Mouse (Mus musculus): ENCODE data around the gene Hmg20a.

- TF ChIP-seq CTCF (IDR thresholded peaks at IDR 0.05; ENCODE audit: low read depth, low read length) (no peak), POLR2A (IDR thresholded peaks at IDR 0.05; ENCODE audit: extremely low read depth, insufficient read depth, low read length) (no peak)
These were observed 69.2 kb downstream of the Hmg20a start for GRCm38 (mm10) chr9:56487651-56488050.

Measured in liver, adult 2 months (tissue).